12 mouse cellular contexts compared by ENCODE assay signal in the genomic region with DNA sequence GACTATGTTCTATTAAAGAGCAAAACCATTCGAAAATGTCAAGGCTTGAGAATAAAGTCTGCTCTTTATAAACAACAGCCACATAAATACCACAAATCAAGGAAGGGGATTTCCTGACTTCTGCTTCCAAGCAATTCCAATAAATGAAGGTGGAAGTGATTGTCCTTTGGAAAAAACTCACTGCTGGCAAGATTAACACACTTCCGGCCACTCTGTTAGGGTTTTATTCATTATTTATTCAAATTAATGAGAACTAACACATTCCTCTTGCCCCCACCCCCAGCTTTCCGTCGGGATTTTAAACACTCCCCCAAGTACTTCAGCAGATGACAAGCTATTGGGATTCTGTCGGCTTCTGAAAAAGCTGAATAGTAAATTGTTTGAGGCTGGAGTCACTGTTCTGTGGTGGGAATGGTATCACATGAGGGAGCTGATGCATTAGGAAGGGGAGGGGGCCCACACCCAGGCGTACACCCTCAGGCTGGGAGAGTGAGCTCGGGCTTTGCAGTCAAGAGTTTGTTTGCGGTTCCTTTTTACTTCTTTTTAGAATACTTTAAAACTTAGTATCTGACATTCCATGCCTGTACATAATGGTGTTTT. TPM values are rescaled to one million over a fixed set of nuclear protein-coding genes. Genes with fewer than 3 reads are reported as not detected.
DNase-seq lines count a peak whose midpoint lies in the region; ATAC-seq lines count a peak whose summit lies in the region.
"Had no signal": no experiment of that assay in that cellular context is flagged by ENCODE, and none has a peak within 500 bp of the region (broad histone marks: within the 10 kb centered on the region; RNA-seq: fewer than 3 reads in every experiment).

No protein-coding gene starts in this region.

- WGBS in embryonic facial prominence, embryonic 13.5 days, result 28% methylated on average over 8 of the region's 8 CpGs
- WGBS in embryonic facial prominence, embryonic 10.5 days, result 60% methylated on average over 8 of the region's 8 CpGs

- H3K27me3 ChIP-seq in embryonic facial prominence, embryonic 13.5 days, result no peaks in the 10 kb centered on the region
- H3K27me3 ChIP-seq in embryonic facial prominence, embryonic 10.5 days (replicated peaks; ENCODE audit: low read depth, poor library complexity, severe bottlenecking), result no peaks in the 10 kb centered on the region
- H3K27me3 ChIP-seq: hindbrain, embryonic 15.5 days; midbrain, embryonic 15.5 days had no signal

- DNase-seq in embryonic facial prominence, embryonic 10.5 days (ENCODE audit: low spot score), result no peak
- peak; percentile 46 for DNase-seq in kidney, adult 9 months
- DNase-seq in kidney, adult 18-20 months, result no peak
- peak; percentile 15 for DNase-seq in lung, postnatal 36 days
- no peak for DNase-seq in lung, postnatal 4 days
- DNase-seq in ovary, adult 18-20 months (ENCODE audit: low spot score), result no peak
- no peak for DNase-seq in left cerebral cortex, adult 9 months (ENCODE audit: low spot score in 2 of 2)
- DNase-seq: cerebellum, adult 9-10 months had no signal

- no peaks in the 10 kb centered on the region for H3K9me3 ChIP-seq in embryonic facial prominence, embryonic 13.5 days
- H3K9me3 ChIP-seq in embryonic facial prominence, embryonic 10.5 days, result no peaks in the 10 kb centered on the region
- H3K9me3 ChIP-seq: hindbrain, embryonic 15.5 days; midbrain, embryonic 15.5 days had no signal

- ATAC-seq in embryonic facial prominence, embryonic 13.5 days (ENCODE audit: insufficient number of reproducible peaks, insufficient read depth, low FRiP score, low TSS enrichment, low read depth), result no peak
- ATAC-seq: midbrain, embryonic 15.5 days had no signal

- H3K36me3 ChIP-seq in embryonic facial prominence, embryonic 13.5 days, result no peaks in the 10 kb centered on the region
- H3K36me3 ChIP-seq in embryonic facial prominence, embryonic 10.5 days (replicated peaks), result no peaks in the 10 kb centered on the region
- H3K36me3 ChIP-seq: hindbrain, embryonic 15.5 days; midbrain, embryonic 15.5 days had no signal

- no peak overlapping the region for H3K4me3 ChIP-seq in embryonic facial prominence, embryonic 13.5 days
- H3K4me3 ChIP-seq in embryonic facial prominence, embryonic 10.5 days, result no peak overlapping the region
- H3K4me3 ChIP-seq: hindbrain, embryonic 15.5 days; midbrain, embryonic 15.5 days had no signal

- peaks cover 17% of the 10 kb centered on the region for H3K4me1 ChIP-seq in embryonic facial prominence, embryonic 13.5 days
- H3K4me1 ChIP-seq in embryonic facial prominence, embryonic 10.5 days, result peaks cover 12% of the 10 kb centered on the region
- H3K4me1 ChIP-seq: hindbrain, embryonic 15.5 days; midbrain, embryonic 15.5 days had no signal

- H3K9ac ChIP-seq in embryonic facial prominence, embryonic 13.5 days, result no peak overlapping the region
- H3K9ac ChIP-seq: hindbrain, embryonic 15.5 days; midbrain, embryonic 15.5 days had no signal

- no peak overlapping the region for H3K4me2 ChIP-seq in embryonic facial prominence, embryonic 13.5 days
- H3K4me2 ChIP-seq: hindbrain, embryonic 15.5 days; midbrain, embryonic 15.5 days had no signal

- peak overlapping the region; percentile 48; the same call in 1 of the 2 replicates for H3K27ac ChIP-seq in embryonic facial prominence, embryonic 13.5 days
- no peak overlapping the region for H3K27ac ChIP-seq in embryonic facial prominence, embryonic 10.5 days (replicated peaks)
- H3K27ac ChIP-seq: hindbrain, embryonic 15.5 days; macrophage; midbrain, embryonic 15.5 days had no signal

RNA-seq across cellular contexts. Expression of a gene that starts 14.1 kb away (rescaled TPM):
- 98.4 and 105 TPM in 2 replicates for polyA plus RNA-seq in embryonic facial prominence, embryonic 13.5 days (2015; fragmentation: Nextera tagmentation; extraction: Ambion mirVana)
- 62.3 and 65.4 TPM in 2 replicates for polyA plus RNA-seq in embryonic facial prominence, embryonic 10.5 days (2016; fragmentation: Nextera tagmentation; extraction: Ambion mirVana)

Comparison
In these comparisons a context has a peak if more than half of its experiments do, and no peak if none do; other contexts are left out.
1. DNase-seq: peak in kidney, adult 9 months (single experiment) and lung, postnatal 36 days (single experiment); none in embryonic facial prominence, embryonic 10.5 days (single experiment), kidney, adult 18-20 months (single experiment), lung, postnatal 4 days (0 of 2), ovary, adult 18-20 months (single experiment) and left cerebral cortex, adult 9 months (0 of 2).